Mouse (Mus musculus) thymus, adult 2 months (tissue): ENCODE data around the gene P2ry1. TPM values are rescaled to one million over a fixed set of nuclear protein-coding genes. Genes with fewer than 3 reads are reported as not detected.

Experiments used
- DNase-seq: peaks from one replicate; pipeline ENCODE4 v3.0.0; 2021
- H3K27ac ChIP-seq: fragments of 200-500 bp; 2 replicates; pipeline ENCODE4 v1.5.1; 2012; ENCODE audit warnings: low read length, control low read depth; ENCODE audit not compliant: control insufficient read depth, insufficient read depth
- H3K27me3 ChIP-seq: fragments of 200-500 bp; 2 replicates; pipeline ENCODE4 v1.6.1; 2012; ENCODE audit warnings: mild to moderate bottlenecking, low read length, moderate library complexity, mixed read lengths; ENCODE audit not compliant: control insufficient read depth, insufficient read depth
- H3K36me3 ChIP-seq: fragments of 200-500 bp; 2 replicates; pipeline ENCODE4 v1.6.1; 2012; ENCODE audit warnings: mild to moderate bottlenecking, low read length, moderate library complexity; ENCODE audit not compliant: control insufficient read depth, insufficient read depth
- H3K4me1 ChIP-seq: fragments of 200-500 bp; replicated peaks from 2 replicates; pipeline ENCODE4 v1.6.1; 2012; ENCODE audit warnings: low read length; ENCODE audit not compliant: control insufficient read depth, insufficient read depth
- H3K4me3 ChIP-seq: fragments of 200-500 bp; 2 replicates; pipeline ENCODE4 v1.5.1; 2012; ENCODE audit warnings: mild to moderate bottlenecking, low read length, control low read depth, moderate library complexity; ENCODE audit not compliant: control insufficient read depth, insufficient read depth
- CTCF ChIP-seq: fragments of 200-500 bp; IDR thresholded peaks from 2 replicates; pipeline ENCODE4 v1.5.1; 2012; ENCODE audit warnings: mild to moderate bottlenecking, control low read depth, low read length, moderate library complexity, borderline replicate concordance; ENCODE audit not compliant: control insufficient read depth, poor library complexity, insufficient read depth; ENCODE audit errors: extremely low read depth
- POLR2A ChIP-seq: fragments of 200-500 bp; IDR thresholded peaks from 2 replicates; pipeline ENCODE4 v1.6.1; 2012; ENCODE audit warnings: mild to moderate bottlenecking, low read length, control low read depth, moderate library complexity; ENCODE audit not compliant: control insufficient read depth, poor library complexity, insufficient read depth; ENCODE audit errors: extremely low read depth
- WGBS: fragments of 180-500 bp; shearing (Covaris S2); methylation state at CpG from one replicate; pipeline ENCODE4 v1.1.7; 2018; 5-methylcytosine and 5-hydroxymethylcytosine counted together
- polyA plus RNA-seq: library from polyadenylated mRNA; depleted of rRNA; stranded (reverse); fragments of >200 nt; gene quantifications from 2 replicates; pipeline ENCODE4 v1.2.3, GENCODE M21; 2012

P2ry1 gene
- polyA plus RNA-seq, 1 experiment, result 2.1 TPM

DNA sequence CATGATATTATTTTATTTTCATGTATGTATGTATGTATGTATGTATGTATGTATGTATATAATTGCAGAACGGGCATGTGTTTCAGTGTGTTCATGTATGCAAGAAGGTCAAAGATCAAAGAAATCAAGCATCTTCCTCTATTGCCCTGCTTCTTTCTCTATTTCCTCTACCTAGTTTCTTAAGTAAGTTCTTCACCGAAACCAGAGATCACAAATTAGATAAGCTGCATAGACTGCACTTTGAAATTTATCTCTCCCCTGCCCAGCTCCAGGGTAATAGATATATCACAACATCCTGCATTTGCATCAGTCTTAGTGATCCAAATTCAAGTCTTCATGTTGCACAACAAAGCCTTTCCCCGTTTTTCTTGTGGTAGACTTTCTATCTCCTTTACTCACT is 20.5 kb upstream of the P2ry1 start:
- Histone ChIP-seq H3K4me3 (no peak overlapping the region), H3K36me3 (no peaks in the 10 kb centered on the region), H3K27me3 (no peaks in the 10 kb centered on the region), H3K4me1 (no peaks in the 10 kb centered on the region), H3K27ac (no peak overlapping the region)
- WGBS, result 52% methylated on average over 3 of the region's 3 CpGs
- no peak for DNase-seq
- TF ChIP-seq CTCF (no peak), POLR2A (no peak)

DNA sequence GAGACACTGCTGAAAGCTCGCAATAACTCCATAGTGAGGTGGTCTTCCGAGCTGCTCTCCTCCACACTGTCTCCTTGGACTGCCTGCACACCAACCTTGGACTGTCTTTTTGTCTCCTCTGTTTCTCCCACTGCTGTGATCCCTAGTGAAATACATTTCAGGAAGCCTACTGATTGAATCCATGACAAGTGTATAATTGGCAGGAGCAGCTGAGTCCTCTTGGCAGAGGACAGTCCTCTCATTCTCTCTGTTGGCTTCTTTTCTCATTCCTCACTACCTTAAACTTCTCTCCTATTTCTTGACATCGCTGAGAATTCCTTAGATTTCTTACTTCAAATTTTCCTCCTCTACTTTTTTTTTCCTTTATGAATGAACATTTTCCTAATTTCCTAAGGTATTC is 4.5 kb upstream of the P2ry1 start:
- no peak for DNase-seq
- TF ChIP-seq POLR2A (no peak), CTCF (no peak)
- no peaks in the 10 kb centered on the region for H3K27me3 ChIP-seq
- H3K4me3 ChIP-seq, result no peak overlapping the region
- 89% methylated on average over 3 of the region's 3 CpGs for WGBS
- no peak overlapping the region for H3K27ac ChIP-seq
- peaks cover 5% of the 10 kb centered on the region; the same call in 1 of the 2 replicates for H3K4me1 ChIP-seq
- no peaks in the 10 kb centered on the region for H3K36me3 ChIP-seq

DNA sequence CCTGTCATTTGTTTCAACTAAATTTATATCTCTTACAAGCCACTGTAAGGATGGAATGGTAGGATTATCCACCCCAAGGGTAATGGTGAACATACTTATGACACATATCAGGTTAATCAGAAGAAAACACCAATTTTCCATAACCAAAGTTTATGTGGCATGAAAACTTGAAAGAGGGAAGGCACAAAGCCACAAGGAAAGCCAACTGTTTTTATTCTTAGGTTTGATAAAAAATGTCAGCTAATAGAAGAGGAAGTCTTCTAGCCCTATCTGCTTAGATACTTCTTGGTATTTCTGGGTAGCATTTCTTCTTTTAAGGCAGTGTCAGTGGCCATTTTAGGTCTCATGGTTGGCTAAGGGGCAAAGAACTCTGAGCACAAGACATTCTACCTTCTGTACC is 2.9 kb upstream of the P2ry1 start:
- Histone ChIP-seq H3K27ac (no peak overlapping the region), H3K36me3 (no peaks in the 10 kb centered on the region), H3K4me1 (peaks cover 10% of the 10 kb centered on the region), H3K27me3 (no peaks in the 10 kb centered on the region; the same call in 1 of the 2 replicates), H3K4me3 (no peak overlapping the region)
- no peak for DNase-seq
- TF ChIP-seq CTCF, result no peak
- TF ChIP-seq POLR2A, result no peak

DNA sequence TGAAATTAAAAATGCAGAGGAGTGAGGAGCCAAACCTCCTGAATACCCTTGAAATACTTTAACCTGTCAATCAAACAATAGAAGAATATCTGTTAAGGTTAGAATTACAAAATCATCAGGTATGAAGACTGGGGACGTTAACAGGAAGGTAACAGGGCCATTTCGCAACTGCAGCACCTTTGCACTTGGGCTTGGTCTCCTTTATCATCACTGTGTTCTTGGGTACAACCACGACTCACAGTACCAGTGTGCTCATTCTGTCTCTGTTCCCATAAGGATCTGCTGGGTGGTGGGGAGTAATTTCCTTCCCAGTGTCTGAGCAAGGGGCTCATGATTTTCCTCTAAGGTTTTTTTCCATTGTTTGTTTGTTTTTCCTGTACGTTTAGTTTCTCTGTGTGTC is 1.8 kb upstream of the P2ry1 start:
- no peak for DNase-seq
- no peak for TF ChIP-seq POLR2A
- H3K27ac ChIP-seq, result no peak overlapping the region

DNA sequence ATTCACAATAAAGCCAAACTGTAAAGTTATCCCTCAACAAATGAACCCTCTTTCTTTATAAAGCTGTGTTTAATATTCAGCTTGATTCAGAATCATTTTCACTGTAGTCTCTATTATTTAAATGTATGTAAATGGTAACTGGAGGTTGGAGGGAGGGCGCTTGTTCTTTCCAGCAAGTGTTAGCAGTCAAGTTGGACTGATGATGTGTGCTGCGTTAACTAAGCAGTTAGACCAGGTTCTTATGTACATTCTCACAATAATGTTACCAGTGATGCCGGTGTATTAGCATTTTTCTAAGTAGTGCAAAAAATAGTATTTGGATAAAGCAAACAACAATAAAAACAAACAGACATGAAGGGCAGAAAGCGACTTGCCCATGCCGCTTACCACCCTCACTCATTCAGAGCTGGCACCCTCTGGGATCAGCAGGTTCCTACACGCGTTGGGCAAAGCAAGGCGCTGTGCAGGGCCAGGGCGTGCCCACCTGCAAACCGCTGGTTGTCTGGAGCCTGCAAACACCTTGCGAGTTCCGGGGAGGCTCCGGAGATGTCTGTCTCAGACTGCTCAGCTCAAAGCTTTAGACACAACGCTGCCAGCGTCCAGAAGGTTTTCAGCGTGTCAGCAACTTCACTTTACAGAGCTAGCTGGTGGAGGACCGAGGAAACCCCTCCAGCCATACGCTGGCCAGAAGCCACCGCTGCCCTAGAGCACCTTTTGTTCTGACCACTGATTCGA is 576 bp upstream of the P2ry1 start:
- Histone ChIP-seq H3K27ac (no peak overlapping the region), H3K4me3 (peak overlapping the region; percentile 67), H3K36me3 (no peaks in the 10 kb centered on the region), H3K27me3 (no peaks in the 10 kb centered on the region; the same call in 1 of the 2 replicates), H3K4me1 (peaks cover 10% of the 10 kb centered on the region)
- DNase-seq, result no peak
- WGBS, result 7% methylated on average over 20 of the region's 20 CpGs
- TF ChIP-seq POLR2A (0 out of 2 replicates have a peak, but pooled peaks have one; percentile 9), CTCF (no peak)

More for the DNA sequence above, 1.8 kb upstream of the P2ry1 start:
- no peak overlapping the region for H3K4me3 ChIP-seq
- 94% methylated on average over 4 of the region's 4 CpGs for WGBS
- no peaks in the 10 kb centered on the region for H3K36me3 ChIP-seq
- peaks cover 10% of the 10 kb centered on the region for H3K4me1 ChIP-seq
- H3K27me3 ChIP-seq, result no peaks in the 10 kb centered on the region; the same call in 1 of the 2 replicates

DNA sequence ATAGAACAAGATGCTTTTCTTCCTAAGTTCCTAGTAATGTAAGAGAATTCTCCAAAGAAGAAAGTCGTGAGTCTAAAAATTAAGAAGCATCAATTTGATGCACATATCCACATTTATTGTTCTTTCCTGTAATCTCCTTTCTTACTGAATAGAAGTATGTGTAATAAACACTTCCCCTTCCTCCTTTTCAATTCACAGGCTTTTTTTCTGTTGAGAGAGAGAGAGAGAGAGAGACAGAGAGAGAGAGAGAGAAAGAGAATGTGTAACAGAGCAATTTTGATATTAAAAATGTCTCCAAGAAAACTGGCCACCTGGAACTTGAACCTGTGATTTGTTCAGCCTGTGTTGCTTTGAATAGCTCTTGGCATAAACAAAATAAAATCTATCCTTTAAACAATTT is 2.0 kb downstream of the P2ry1 start:
- Histone ChIP-seq H3K27ac (no peak overlapping the region), H3K4me1 (peaks cover 10% of the 10 kb centered on the region), H3K27me3 (no peaks in the 10 kb centered on the region; the same call in 1 of the 2 replicates), H3K36me3 (no peaks in the 10 kb centered on the region), H3K4me3 (no peak overlapping the region)
- DNase-seq, result no peak
- 78% methylated on average over 1 of the region's 1 CpGs for WGBS
- TF ChIP-seq CTCF (no peak), POLR2A (no peak)

DNA sequence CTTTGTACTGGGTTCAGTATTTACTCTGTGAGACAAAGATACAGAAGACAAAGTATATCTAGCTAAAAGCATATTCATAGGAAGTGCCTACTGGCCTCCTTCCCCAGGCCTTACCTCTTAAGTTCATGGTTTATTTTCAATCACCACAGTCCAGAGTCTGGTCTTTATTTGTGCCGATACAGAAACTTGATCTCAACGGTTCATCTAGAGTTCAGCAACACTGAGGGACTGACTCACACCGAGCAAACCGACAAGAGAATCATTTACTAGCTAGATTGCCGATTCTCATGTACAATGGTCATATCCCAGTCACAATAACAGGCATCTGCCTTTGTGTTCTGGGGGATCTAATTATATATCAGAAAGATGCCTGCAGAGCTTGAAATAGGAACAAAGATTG is 9.1 kb downstream of the P2ry1 start:
- H3K4me1 ChIP-seq, result no peaks in the 10 kb centered on the region
- H3K27me3 ChIP-seq, result no peaks in the 10 kb centered on the region
- no peak overlapping the region for H3K4me3 ChIP-seq
- no peak for TF ChIP-seq POLR2A
- TF ChIP-seq CTCF, result no peak
- 88% methylated on average over 5 of the region's 5 CpGs for WGBS
- no peak for DNase-seq
- H3K27ac ChIP-seq, result no peak overlapping the region
- H3K36me3 ChIP-seq, result no peaks in the 10 kb centered on the region
